Mouse (Mus musculus): ENCODE measurements around the gene Mbnl1. TPM values are rescaled to one million over a fixed set of nuclear protein-coding genes. Genes with fewer than 3 reads are reported as not detected.
"Not testable (repeated sequence)": the region's sequence is repeated elsewhere in the genome, so short reads cannot be mapped to it uniquely, and the experiment has no call there.

Gene Mbnl1
- total RNA-seq, 2 experiments from 2014 or later, result 423 to 480 TPM

DNA sequence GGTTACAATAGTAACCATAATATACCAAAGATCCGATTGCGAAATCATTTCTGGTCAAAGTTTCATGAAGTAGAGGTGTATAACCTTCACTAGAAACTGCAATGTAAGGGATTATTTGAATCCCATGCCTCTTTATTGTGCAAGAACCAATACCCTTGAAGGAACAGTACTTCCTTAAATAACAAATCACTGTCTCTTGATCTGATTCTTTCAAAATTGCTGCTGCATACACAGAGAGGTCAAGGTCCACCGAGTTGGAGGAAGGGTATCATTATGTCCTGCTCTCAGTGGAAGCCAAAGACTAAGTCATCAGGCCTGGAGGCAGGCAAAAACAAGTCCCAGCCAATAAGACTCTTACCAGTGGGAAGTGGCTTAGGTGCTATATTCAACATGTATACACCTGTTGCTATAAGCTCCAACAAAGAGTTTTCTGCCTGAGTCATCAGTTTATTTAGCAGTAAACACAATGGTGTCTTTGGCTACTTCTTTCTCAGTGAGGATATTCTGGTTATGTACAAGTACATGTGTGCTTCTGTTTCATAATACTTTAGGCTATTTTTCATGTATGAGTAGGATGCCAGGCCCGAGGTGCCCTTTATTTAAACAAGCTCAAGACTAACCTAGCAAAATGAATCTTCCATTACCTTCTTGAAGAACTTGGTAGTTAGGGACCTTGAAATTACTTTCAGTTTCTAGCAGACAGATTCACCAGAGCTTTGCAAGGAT, 13.5 kb downstream of the Mbnl1 start:
- intact Hi-C loops (cut with DNase I), result no loop called here
- DNase-seq, result no peak

DNA sequence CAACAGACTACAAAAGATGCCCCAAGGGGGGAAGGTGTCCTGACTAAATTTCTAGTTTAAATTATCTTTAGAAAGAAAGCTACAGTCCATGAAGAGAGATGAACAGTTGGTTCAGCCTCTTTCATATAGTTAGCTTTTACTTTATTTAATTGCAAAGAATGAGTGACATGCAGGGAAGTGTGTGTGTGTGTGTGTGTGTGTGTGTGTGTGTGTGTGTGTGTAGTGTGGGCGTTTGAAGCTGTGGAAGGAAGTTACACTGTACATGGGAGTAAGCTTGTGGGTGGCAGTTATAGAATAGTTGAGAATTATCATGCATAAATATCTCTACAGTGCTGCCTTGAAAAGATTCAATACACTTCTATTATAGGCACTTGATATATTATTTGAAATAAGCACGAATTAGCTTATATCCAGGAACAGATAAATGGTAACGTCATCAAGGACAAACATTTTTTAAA, 14.1 kb downstream of the Mbnl1 start:
- intact Hi-C loops (cut with DNase I), result no loop called here
- no peak for DNase-seq

DNA sequence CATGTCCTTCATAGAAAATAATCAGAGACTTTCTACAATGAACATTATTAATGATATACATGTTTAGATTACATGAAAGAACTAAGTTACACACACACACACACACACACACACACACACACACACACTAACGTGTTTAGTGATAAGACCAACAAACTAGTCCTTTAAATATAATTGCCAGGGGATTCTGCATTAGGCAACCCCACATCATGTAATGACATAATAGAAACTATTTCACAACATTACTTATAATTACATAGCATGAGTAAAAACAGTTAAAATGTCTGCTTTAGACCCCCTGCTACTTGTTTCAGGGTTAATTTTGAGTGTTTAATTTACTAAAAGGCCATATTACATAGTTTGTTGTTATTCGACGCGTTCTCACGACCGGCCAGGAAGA, 16.9 kb downstream of the Mbnl1 start:
- intact Hi-C loops (cut with DNase I), result no loop called here

DNA sequence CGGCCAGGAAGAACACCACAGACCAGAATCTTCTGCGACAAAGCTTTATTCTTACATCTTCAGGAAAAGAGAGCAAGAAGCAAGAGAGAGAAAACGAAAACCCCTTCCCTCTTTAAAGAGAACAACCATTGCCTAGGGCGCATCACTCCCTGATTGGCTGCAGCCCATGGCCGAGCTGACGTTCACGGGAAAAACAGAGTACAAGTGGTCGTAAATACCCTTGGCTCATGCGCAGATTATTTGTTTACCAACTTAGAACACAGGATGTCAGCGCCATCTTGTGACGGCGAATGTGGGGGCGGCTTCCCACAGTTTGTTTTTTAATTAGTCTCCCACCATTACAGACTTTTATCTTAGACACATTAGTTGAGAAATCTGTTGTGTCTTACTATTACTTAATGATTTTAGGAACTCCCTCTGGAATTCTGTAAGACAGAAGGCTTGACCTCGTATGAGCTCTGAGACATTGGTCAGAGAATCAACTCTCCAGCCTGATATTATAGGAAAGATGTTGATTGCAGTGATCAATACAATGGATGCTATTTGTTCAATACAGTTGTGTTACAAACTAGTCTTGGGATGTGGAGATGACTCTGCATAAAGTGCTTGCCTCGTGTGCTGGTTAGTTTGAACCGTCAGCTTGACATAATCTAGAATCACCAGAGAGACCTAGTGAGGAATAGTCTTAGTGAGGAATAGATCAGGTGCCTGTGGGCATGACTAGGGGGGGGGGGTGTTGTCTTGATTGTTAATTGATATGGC, 22.3 kb downstream of the Mbnl1 start:
- not testable (repeated sequence) for DNase-seq

More for the DNA sequence above, 16.9 kb downstream of the Mbnl1 start:
- no peak for DNase-seq

DNA sequence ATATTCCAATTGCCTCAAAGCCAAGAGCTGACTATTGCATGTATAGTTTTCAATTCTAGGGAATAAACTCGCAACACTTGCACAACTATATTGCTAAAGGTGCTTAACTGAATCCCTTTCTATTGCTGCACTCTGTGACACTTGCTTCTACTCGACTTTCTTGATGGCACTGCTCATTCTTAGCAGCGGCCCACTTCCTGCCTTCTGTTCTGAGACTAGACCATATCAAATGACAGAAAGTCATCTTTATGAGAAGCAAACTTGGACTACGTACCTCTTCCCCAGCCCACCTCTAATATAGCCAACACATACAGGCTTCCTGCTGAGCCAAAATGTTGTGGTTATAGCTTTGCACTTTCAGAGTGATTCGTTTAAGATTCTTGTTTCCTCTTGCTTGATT, 23.6 kb downstream of the Mbnl1 start:
- no peak for DNase-seq
- intact Hi-C loops (cut with DNase I), result no loop called here

More for the DNA sequence above, 22.3 kb downstream of the Mbnl1 start:
- intact Hi-C loops (cut with DNase I), result not testable (repeated sequence)

DNA sequence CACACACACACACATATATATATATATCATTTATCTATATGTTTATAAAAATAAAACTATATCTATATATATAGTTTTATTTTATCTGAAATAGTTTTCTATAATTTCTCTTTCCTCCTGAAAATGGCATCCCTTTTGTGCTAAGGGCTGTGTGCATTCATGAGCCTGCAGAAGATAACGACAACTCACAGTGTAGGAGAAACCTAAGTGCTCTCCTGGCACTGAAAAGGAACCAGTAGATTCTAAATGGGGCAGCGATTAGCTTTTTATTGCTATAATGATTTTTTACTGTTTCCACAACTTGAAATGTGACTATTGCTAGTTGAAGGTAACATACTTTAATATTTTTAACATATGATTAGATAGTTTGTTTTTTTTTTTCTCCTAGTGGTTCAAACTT, 25.5 kb downstream of the Mbnl1 start:
- DNase-seq, result no peak
- intact Hi-C loops (cut with DNase I), result no loop called here

DNA sequence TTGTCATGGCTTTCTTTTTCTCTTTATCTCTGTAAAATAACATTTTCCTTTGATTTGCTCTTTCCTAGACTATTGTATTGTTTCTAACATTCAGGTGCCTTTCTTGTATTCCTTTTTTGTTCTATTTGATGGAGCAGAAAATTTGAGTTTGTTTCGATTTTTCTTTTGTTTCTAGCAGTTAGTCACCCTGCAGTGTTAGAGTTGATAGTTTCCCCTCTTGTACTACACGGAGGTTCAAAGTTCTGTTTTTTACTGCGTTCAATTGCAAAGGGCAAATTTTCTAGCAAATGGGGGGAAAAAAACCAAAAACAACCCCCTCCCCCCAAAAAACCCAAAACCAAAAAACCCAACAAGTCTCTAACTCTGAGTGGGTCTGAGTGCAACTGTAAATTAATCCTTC, 26.0 kb downstream of the Mbnl1 start:
- no peak for DNase-seq
- intact Hi-C loops (cut with DNase I), result no loop called here

DNA sequence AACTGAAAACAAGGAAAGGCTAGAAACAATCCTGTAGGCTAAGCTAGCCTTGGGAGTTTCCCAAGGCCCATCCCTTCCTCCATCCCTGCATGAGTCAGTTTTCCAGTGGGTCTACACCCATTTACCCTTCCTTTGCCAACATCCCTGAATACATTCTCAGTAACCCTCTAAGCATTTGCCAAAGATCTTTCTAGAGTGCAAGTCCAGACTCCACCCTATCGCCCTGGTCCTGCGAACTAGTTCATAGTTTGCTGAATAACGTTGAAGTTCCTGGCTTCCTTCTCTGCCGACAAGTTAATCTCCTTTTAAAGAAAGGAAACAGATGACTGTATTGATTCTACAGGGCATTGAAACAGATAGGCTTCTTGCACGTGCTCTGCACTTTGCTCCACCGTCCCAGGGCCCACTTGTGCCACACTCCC, 26.5 kb downstream of the Mbnl1 start:
- intact Hi-C loops (cut with DNase I), result no loop called here
- no peak for DNase-seq

DNA sequence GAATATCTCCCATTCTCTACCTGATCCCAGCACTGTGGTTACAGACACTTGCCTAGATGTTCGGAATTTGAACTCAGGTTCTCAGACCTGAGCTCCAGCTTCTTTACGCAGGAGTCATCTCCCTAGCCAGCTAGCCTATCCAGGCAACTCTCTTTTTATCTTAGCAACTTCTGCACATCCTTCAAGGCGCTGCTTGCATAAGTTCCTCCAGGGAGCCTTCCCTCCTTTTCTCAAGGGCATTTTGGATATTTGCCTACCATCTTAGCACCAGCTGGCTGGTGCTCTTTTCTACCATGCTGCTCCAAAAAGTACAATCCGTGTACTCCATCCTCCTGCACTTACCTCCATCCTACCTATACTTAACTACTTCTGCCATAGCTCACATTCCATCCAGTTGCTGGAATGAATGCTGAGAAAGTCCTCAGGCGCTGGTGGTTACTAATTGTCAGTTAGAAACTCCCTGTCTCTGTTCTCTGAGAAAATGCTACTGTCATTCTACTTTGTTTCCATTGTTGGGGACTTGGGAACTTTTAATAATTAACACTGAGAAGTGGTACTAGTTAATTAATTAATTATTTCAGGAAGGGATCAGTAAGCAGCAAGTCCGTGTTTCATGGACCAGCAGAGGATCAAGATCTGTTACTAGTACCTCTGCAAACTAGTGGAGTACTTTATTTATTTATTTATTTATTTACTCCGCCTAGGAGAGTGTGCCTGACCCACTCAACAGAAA, 27.3 kb downstream of the Mbnl1 start:
- no peak for DNase-seq
- intact Hi-C loops (cut with DNase I), result loop anchor here (5.0 kb wide), 1 partner anchor 87 kb away; no protein-coding TSS in a partner anchor

DNA sequence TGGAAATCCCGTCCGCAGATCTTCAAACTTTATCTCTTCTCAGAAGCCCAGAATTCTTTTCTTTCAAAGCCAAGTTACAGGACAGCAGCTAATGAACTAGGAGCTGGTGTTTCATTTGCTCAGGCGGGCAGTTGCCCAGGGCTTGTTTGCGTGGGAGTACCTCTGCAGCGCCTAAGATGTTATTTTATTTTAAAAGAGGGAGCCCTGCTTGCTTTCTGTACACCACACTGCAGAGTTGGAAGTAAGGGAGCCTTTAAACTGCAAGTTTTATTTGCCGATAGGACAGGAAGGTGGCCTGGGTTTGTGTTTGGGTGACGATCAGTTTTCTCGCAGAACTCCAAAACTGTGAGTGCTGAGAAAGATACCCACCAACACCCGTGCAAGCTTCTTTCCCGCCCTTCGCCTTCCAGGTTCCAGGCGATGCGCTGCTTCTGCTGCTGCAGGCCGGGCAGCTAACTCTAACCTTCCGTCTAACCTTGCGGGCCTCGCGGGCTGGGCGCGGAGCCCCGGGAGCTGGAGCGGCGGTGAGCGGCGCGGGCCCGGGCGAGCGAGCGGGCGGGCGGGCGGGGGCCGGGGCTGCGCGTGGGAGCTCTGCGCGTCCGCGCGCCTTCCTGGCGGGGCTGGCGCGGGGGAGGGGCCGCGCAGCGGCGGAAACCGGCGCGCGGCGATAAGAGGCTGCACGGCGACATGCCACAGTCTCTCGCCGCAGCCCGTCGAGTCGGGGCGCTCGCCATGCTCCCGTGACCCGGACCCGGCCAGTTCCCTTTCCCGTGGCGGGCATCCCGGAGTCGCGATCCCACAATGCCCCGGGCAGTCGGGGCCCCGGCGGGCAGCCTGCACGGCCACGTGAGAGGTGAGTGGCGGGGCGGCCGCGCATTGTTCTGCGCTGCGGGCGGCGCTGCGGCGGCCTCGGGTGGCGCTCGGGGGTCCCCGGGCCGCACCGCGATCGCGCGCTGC, 28.2 kb downstream of the Mbnl1 start:
- DNase-seq, result peak; percentile 78 to 86
- intact Hi-C loops (cut with DNase I), result loop anchor here (5.0 kb wide), 1 partner anchor 86 kb away; no protein-coding TSS in a partner anchor

DNA sequence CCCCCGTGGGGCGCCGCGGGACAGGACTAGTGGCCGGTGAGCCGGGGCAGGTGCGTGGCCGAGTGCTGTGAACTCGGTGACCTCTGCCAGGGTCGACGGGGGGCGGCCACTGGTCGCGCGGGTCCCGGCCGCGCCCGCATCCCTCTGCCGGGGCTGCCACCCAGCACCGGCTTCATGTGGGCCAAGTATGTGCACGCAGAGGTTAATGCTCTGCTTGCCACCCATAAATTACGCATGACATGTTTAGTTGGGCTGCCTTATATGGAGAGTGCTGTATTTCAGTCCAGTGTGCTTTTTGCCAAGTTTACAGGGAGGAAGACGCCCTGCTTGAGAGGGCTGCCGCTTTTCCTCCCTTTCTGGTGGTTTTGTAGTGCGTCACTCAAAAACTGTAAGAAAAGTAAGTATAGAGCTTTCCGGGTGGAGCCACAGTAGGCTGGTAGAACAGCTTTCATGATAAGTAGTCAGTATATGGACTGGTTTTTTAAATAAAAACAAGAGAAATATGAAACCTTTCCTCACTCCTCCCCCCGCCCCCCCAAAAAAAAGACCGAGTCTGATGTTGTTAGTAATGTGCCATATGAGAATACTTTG, 29.0 kb downstream of the Mbnl1 start:
- DNase-seq, result peak; percentile 50 to 73
- intact Hi-C loops (cut with DNase I), result loop anchor here (5.0 kb wide), 1 partner anchor 86 kb away; no protein-coding TSS in a partner anchor

DNA sequence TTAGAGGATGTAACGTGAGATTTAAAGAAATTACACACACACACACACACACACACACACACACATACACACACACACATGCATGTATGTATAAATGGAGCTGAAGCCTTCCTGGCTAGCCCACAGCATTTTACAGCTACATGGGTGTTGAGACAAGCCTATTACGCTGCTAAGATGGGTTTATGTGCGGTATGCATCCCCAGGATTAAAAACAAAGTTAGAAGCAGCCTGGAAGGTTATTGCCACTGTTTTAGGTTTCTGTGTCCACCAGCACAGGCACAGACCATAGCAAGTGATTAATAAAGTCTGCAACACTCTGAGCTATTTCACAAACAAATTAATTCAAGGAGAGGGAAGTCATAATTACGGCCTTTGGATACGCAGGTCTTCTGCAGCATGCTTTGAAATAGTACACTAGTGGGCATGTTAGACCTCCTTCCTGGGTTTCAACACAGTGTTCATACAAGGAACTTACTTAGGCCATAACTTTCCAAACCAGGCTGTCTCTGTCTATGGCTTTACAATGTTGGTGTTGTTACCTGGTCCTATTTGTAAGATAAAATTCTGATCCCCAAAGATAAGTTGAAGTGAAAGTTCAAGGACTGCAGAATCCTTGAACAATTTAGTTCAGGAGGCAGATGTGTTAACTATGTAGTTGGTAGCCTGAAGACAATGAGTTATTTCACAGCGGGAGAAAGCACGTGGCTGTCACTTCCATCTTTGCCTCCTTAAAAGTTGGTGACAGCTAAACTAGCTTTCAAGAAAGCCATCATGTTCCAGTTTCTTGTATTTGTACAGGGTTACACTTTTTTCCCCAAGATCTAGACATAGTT, 29.7 kb downstream of the Mbnl1 start:
- intact Hi-C loops (cut with DNase I), result loop anchor here (5.0 kb wide), 1 partner anchor 85 kb away; no protein-coding TSS in a partner anchor
- DNase-seq, result no peak

DNA sequence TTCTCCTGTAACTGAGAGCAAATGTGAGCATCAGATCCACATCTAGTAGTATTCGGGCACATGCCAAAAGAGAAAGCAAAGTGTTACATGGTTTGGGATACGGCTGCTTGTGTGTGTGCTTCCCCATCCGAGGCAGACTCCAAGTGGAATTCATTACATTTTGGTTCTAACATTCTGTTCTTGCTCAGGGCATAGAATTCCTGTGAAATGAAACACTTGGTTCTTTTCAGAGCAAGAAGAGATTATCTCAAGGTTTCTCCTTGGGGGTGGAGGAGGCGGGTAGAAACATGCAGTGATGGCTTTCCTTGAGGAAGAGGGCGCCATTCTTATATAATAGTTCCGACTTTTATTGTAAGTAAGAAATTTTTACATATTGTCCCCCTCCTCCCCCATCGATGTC, 30.6 kb downstream of the Mbnl1 start:
- intact Hi-C loops (cut with DNase I), result loop anchor here (5.0 kb wide), 1 partner anchor 84 kb away; no protein-coding TSS in a partner anchor

DNA sequence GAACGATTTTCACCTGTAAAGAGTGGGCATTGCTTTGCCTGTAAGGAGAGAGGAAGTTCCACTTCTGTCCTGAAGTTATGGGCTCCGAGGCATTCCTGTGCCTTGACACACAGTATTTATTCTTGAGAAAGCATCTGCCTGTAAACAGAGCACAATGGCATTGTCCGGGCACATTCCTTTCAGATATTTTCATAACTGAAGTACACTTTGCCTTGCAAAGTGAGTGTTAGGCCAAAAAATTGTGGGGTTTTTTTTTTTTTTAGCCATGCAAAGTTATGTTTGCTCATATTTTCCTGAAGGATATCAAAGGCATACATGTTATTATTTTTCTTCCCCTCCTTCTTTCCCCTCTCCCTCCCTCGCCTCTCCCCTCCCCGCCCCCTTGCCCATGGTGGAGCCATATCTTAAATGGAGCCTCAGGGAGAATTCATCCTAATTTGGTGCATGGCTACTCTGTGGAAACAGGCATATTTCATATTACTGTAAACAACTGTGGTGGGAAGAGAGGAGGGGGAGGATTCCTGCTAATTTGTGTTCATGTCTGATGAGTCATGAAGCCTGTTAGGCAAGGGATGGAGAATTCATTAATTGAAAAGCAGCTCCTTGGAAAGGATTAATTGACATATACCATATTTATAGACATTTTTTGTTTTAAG, 32.3 kb downstream of the Mbnl1 start:
- DNase-seq, result no peak
- intact Hi-C loops (cut with DNase I), result loop anchor here (5.0 kb wide), 1 partner anchor 82 kb away; no protein-coding TSS in a partner anchor

More for the DNA sequence above, 30.6 kb downstream of the Mbnl1 start:
- no peak for DNase-seq

DNA sequence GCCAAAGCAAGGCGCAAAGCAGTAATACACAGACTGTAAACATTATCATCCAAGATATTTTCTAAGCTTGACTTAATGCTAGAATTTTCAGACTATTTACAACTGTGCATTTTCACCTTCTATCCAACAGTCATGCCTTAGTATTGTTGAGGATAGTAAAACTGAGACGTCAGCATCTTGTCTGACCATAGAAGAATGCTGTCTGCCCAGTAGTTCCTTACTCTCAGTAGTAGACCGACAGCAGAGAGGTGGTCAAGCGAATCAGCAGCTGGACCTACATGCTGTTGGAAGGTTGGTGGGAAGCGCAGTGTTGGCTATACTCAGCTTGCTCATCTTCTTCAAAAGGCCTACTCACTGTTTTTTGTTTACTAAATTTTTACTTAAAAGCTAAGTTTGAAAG, 34.2 kb downstream of the Mbnl1 start:
- no peak for DNase-seq
- intact Hi-C loops (cut with DNase I), result no loop called here

DNA sequence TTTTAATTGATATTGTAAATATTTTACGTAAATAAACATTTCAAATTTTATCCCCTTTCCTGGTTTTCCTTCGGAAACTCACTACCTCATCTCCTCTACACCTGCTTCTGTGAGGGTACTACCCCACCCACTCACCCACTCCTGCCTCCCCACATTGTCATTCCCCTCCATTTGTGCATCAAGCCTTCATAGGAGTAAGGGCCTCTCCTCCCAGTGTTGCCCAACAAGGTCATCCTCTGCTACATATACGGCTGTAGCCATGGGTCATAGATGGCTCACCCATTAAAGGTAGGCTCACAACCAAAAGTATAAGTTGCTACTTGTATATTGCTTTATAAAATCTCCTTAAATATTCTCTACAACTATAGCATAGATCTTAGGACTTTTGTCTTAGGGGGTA, 34.9 kb downstream of the Mbnl1 start:
- no peak for DNase-seq
- intact Hi-C loops (cut with DNase I), result no loop called here

DNA sequence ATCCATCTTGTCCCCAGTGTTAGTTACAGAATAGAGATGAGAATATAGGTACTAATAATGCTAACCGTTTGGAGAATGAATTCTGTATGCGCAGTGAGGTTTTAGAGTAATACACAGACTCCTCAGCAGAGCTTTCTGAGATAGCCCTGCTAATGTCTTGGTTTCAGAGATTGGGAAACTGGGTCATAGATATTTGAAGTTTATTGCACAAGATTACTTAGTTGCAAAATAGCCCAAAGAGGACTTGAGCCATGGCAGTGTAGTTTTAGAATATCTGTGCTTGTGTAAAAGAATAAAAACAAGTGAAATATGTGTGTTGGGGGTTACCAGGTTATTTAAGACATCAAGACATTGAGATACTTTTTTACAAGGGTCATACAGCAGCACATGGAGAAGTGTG, 35.3 kb downstream of the Mbnl1 start:
- intact Hi-C loops (cut with DNase I), result no loop called here
- no peak for DNase-seq

DNA sequence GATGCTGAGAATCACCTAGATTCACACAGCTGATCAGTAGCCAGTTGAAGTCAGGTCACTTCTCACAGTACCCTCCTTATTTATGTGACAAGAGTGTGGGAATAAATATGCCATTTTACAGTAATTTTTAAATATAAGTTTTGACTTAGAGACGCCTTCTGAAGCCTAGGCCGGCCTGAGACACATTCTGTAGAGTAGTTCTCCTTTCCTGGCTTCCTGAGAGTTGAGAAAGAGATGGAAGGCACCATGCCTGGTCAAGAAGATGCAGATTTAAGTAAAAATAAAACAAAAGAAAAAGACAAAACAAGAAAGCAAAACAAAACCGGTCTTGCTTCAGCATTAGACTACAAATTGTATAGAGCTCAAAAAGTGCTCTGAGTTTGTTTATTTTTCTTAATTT, 38.6 kb downstream of the Mbnl1 start:
- DNase-seq, result no peak
- intact Hi-C loops (cut with DNase I), result no loop called here
